Mouse (Mus musculus) embryonic facial prominence, embryonic 14.5 days (tissue): ENCODE results near the gene Zfp503. TPM values are rescaled to one million over a fixed set of nuclear protein-coding genes. Genes with fewer than 3 reads are reported as not detected.

Experiments used
- ATAC-seq: fragments of 200-750 bp; cut with Nextera tagmentation; 2 replicates; pipeline ENCODE4 v1.8.0; 2017; ENCODE audit warnings: low read depth, moderate number of reproducible peaks, moderate TSS enrichment
- DNase-seq: peaks from one replicate; pipeline ENCODE4 v3.0.0-alpha.2; 2015; ENCODE audit warnings: low spot score
- H3K27ac ChIP-seq: fragments of 300-500 bp; sonication (generic); replicated peaks from 2 replicates; pipeline ENCODE4 v1.5.1; 2014; ENCODE audit warnings: low read depth, mild to moderate bottlenecking, low read length, moderate library complexity
- H3K27me3 ChIP-seq: fragments of 300-500 bp; sonication (generic); replicated peaks from 2 replicates; pipeline ENCODE4 v1.6.1; 2014; ENCODE audit warnings: low read length; ENCODE audit not compliant: control insufficient read depth, insufficient read depth
- H3K36me3 ChIP-seq: fragments of 300-500 bp; sonication (generic); 2 replicates; pipeline ENCODE4 v1.6.1; 2014; ENCODE audit warnings: low read length, mixed read lengths; ENCODE audit not compliant: control insufficient read depth, insufficient read depth
- H3K4me1 ChIP-seq: fragments of 300-500 bp; sonication (generic); 2 replicates; pipeline ENCODE4 v1.6.1; 2014; ENCODE audit warnings: antibody characterized with exemption, low read length; ENCODE audit not compliant: control insufficient read depth, insufficient read depth
- H3K4me2 ChIP-seq: fragments of 300-500 bp; sonication (generic); 2 replicates; pipeline ENCODE4 v1.6.1; 2014; ENCODE audit warnings: low read depth, mild to moderate bottlenecking, low read length, moderate library complexity, mixed read lengths
- H3K4me3 ChIP-seq: fragments of 300-500 bp; sonication (generic); 2 replicates; pipeline ENCODE4 v1.5.1; 2014; ENCODE audit warnings: low read depth, mild to moderate bottlenecking, low read length
- H3K9ac ChIP-seq: fragments of 300-500 bp; sonication (generic); 2 replicates; pipeline ENCODE4 v1.6.1; 2014; ENCODE audit warnings: low read depth, mild to moderate bottlenecking, low read length, moderate library complexity, mixed read lengths
- H3K9me3 ChIP-seq: fragments of 300-500 bp; sonication (generic); 2 replicates; pipeline ENCODE4 v1.6.1; 2016; ENCODE audit warnings: low read length; ENCODE audit not compliant: control insufficient read depth
- WGBS: fragments of 180-500 bp; shearing (Covaris S2); extraction: QIAGEN DNeasy Blood & Tissue Kit; methylation state at CpG from one replicate; pipeline ENCODE4 v1.1.7; 2014; 5-methylcytosine and 5-hydroxymethylcytosine counted together
- polyA plus RNA-seq: library from polyadenylated mRNA; unstranded; fragments of >200 nt; fragmentation: Nextera tagmentation; extraction: Ambion mirVana; gene quantifications from 2 replicates; pipeline ENCODE4 v1.2.1, GENCODE M21; 2014

Gene Zfp503
- polyA plus RNA-seq, 1 experiment from 2014 or later: 10.6 TPM

DNA sequence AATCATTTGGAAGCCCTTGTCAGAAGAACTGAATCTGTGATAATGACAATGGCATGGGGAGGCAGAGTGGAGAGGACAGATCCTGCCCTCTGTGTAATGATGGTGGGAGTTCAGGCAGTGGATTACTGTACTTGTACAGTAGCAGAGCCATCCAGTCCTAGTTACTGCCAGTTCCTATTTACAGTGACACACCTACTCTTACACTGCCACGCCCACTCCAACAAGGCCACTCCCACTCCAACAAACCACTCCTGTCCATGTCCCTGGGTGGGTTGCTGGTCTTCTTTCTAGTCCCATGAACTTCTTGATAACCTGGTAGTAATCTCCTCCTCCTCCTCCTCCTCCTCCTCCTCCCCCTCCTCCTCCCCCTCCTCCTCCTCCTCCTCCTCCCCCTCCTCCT is 13.8 kb upstream of the Zfp503 start:
- Histone ChIP-seq H3K4me1 (no peaks in the 10 kb centered on the region), H3K27me3 (no peaks in the 10 kb centered on the region), H3K9ac (no peak overlapping the region), H3K27ac (no peak overlapping the region), H3K4me2 (no peak overlapping the region), H3K9me3 (no peaks in the 10 kb centered on the region), H3K36me3 (no peaks in the 10 kb centered on the region), H3K4me3 (no peak overlapping the region)
- 67% methylated on average over 1 of the region's 1 CpGs for WGBS
- ATAC-seq: no peak
- DNase-seq: no peak

GRCm38 (mm10) chr14:21999588-21999987 is 10.2 kb upstream of the Zfp503 start:
- ATAC-seq (no peak), DNase-seq (no peak)
- H3K36me3 ChIP-seq: no peaks in the 10 kb centered on the region
- no peak overlapping the region for H3K4me2 ChIP-seq
- no peak overlapping the region for H3K4me3 ChIP-seq
- 0 out of 2 replicates have a peak, but pooled peaks cover under 1% of the 10 kb centered on the region for H3K4me1 ChIP-seq
- H3K27me3 ChIP-seq: peaks cover 8% of the 10 kb centered on the region; the same call in 1 of the 2 replicates
- no peak overlapping the region for H3K9ac ChIP-seq
- no peaks in the 10 kb centered on the region for H3K9me3 ChIP-seq
- H3K27ac ChIP-seq: no peak overlapping the region
- 93% methylated on average over 4 of the region's 4 CpGs for WGBS

DNA sequence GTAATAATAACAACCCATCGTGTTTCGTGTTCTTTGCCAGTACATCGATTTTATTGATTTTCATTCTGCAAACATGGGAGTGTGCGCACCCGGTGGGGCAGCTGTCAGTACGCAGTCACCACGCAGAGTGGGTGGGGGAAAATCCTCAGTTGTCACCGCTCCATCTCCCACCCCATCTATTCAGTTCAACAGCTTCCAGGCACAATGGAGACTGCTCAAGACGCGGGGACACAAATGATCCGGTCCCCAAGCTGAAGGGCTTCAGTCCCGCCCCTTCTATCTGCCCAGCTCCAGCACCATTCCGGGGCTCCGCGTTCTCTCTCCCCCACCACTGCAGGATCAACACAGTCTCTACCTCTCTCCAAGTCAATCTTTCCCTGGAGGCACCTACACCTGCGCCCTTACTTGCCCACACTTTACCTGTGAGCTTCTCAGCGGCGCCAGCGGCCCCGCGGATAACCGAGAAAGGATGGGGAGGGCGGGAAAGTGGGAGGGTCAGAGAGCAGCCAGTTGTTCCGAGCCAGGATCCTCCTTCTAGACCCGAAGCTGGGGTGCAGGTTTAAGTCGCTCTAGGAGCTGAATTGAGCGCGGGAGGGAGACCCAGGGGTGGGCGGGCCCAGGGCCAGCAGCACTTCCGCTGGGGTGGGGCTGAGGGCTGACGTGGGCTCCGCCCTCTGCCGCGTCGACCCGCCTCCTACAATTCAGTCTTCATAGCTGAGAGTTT is 5.8 kb upstream of the Zfp503 start:
- WGBS: 1% methylated on average over 28 of the region's 36 CpGs
- peak overlapping the region; percentile 87 for H3K4me2 ChIP-seq
- peak overlapping the region; percentile 70 for H3K9ac ChIP-seq
- H3K4me1 ChIP-seq: peaks cover 13% of the 10 kb centered on the region; the same call in 1 of the 2 replicates
- ATAC-seq (peak; percentile 86), DNase-seq (peak; percentile 91)
- H3K27me3 ChIP-seq: peaks cover 34% of the 10 kb centered on the region
- no peaks in the 10 kb centered on the region for H3K9me3 ChIP-seq
- peak overlapping the region; percentile 77 for H3K27ac ChIP-seq
- peak overlapping the region; percentile 64 for H3K4me3 ChIP-seq
- no peaks in the 10 kb centered on the region for H3K36me3 ChIP-seq

DNA sequence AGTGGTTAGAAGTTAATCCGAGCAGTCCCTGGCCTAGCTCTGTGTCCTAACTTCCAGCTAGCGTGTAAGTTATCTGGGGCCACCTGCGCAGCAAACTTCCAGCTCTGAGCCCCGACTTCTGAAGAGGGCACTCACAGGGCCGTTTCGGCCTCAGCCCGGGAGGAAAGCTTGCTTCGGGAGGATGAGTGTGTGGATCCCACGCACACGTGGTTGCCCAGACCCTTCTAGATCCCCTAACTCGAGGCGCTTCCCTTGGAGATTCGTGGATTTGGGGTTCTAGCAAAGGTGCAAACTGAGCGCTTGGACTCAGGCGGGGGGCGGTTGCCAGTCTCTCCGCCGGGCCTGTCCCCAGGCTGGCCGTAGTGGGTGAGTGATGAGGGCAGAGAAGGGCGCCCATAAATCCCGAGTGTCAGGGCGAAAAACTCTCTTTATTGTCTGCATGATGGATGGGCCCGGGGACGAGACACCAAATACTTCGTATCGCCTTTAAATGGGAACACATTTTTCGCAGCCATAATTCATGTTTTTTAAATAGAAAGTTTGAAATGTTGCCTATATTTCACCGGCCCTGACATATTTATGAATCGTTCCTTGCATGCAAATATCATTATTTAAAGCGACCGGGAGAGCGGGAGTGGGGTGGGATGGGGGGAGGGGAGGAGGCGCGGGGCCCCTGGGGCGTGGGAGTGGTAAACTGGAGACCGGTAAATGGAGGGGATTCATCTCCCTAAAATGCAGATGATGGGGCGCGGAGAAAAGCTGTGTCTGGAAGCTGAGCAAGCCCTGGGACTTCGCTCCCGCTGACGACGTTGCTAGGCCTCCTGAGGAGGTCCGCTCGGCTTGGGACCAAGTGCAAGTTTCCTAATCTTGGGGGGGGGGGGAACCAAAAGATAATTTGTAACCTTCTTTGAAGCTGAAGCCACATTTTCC is 4.9 kb upstream of the Zfp503 start:
- no peak for ATAC-seq
- Histone ChIP-seq H3K27ac (peak overlapping the region; percentile 77), H3K4me3 (peak overlapping the region; percentile 64), H3K36me3 (no peaks in the 10 kb centered on the region), H3K27me3 (peaks cover 36% of the 10 kb centered on the region), H3K4me1 (peaks cover 13% of the 10 kb centered on the region; the same call in 1 of the 2 replicates), H3K9me3 (no peaks in the 10 kb centered on the region), H3K9ac (peak overlapping the region; percentile 70), H3K4me2 (peak overlapping the region; percentile 87)
- peak; percentile 66 for DNase-seq
- 4% methylated on average over 44 of the region's 44 CpGs for WGBS

- ATAC-seq (no peak), DNase-seq (no peak)
- Histone ChIP-seq H3K27me3 (peaks cover 36% of the 10 kb centered on the region), H3K9ac (0 out of 2 replicates have a peak overlapping the region, but pooled peaks have one; percentile 70), H3K4me2 (peak overlapping the region; percentile 87), H3K9me3 (no peaks in the 10 kb centered on the region), H3K27ac (peak overlapping the region; percentile 77), H3K36me3 (no peaks in the 10 kb centered on the region), H3K4me3 (peak overlapping the region; percentile 64), H3K4me1 (peaks cover 13% of the 10 kb centered on the region; the same call in 1 of the 2 replicates)
- 27% methylated on average over 14 of the region's 14 CpGs for WGBS
Observed at GRCm38 (mm10) chr14:21993251-21994060, 4.1 kb upstream of the Zfp503 start.

- Histone ChIP-seq H3K4me3 (peak overlapping the region; percentile 84), H3K27ac (0 out of 2 replicates have a peak overlapping the region, but pooled peaks have one; percentile 89), H3K9me3 (no peaks in the 10 kb centered on the region), H3K4me2 (peak overlapping the region; percentile 81), H3K36me3 (no peaks in the 10 kb centered on the region), H3K4me1 (peaks cover 13% of the 10 kb centered on the region; the same call in 1 of the 2 replicates), H3K9ac (peak overlapping the region; percentile 71; the same call in 1 of the 2 replicates), H3K27me3 (peaks cover 36% of the 10 kb centered on the region)
- DNase-seq: no peak
- no peak for ATAC-seq
- 58% methylated on average over 4 of the region's 4 CpGs for WGBS
Observed at GRCm38 (mm10) chr14:21992321-21992885, 3.0 kb upstream of the Zfp503 start.

- Histone ChIP-seq H3K9me3 (no peaks in the 10 kb centered on the region), H3K9ac (peak overlapping the region; percentile 71; the same call in 1 of the 2 replicates), H3K27ac (peak overlapping the region; percentile 89; the same call in 1 of the 2 replicates), H3K36me3 (no peaks in the 10 kb centered on the region), H3K4me3 (peak overlapping the region; percentile 84), H3K4me1 (peaks cover 13% of the 10 kb centered on the region; the same call in 1 of the 2 replicates), H3K4me2 (peak overlapping the region; percentile 81), H3K27me3 (peaks cover 36% of the 10 kb centered on the region)
- ATAC-seq: no peak
- WGBS: 26% methylated on average over 5 of the region's 5 CpGs
- no peak for DNase-seq
Observed at GRCm38 (mm10) chr14:21991856-21992255, 2.5 kb upstream of the Zfp503 start.
